Mouse (Mus musculus) G1E (cell line): ENCODE results near the gene Calu.

Experiments used
- CTCF ChIP-seq: IDR thresholded peaks from 2 replicates; pipeline ENCODE4 v1.5.1; 2012; ENCODE audit warnings: low read depth, low read length, inconsistent platforms, mixed read lengths
- GATA1 ChIP-seq: IDR thresholded peaks from 2 replicates; pipeline ENCODE4 v1.6.1; 2012; ENCODE audit warnings: borderline replicate concordance, low read length, inconsistent platforms, mixed read lengths
- TAL1 ChIP-seq: conservative IDR thresholded peaks from 2 replicates; pipeline ENCODE4 v1.6.1; 2012; ENCODE audit warnings: low read depth, low read length, inconsistent platforms, mixed read lengths

DNA sequence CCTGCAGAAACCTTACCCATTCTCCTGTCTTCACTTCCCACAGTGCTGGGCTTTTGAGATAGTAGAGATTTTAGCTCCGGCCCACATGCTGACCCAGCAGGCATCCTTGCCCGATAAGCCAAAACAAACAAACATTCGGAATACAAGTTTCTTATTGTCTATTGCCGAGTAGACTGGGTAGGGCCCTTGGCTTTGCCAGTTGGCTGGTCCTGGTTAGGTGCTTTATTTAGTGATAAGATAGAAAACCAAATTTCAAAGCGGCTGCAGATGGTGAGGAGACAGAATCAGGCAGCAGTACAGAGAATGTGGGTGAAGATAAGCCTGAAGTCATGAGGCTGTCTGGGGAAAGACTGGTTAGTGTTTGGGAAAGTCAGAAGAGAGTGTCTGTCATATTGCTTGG is 4.9 kb downstream of the Calu start:
- TF ChIP-seq CTCF (no peak), GATA1 (no peak), TAL1 (peak; percentile 50; the same call in 1 of the 2 replicates)
